Mouse (Mus musculus): Measurements from ENCODE around the gene Shank2.

Gene Shank2

DNA sequence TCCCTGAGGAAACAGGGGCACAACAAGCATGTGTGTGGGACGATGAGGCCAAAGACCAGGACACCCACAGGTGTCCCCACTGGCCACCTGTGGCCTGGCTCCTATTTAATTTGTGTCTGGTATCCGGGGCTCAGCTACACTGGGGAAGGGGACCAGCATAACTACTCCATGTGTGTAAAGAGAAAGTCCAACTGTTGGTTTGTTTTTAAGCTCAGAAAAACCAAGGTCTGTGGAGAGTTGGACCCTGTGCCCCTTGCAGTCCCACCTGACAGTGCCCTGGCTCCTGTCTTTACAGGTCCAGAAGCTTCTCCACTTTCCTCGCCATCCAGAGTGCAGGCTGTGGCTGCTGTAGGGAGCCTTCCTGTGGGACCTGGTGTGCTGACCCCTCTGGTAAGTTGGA is at the start of gene Shank2:
Shank2 (plus strand) TSS at position 301 of the 400 bp plus-strand sequence.
- no peak for DNase-seq (ENCODE audit: low read depth, low spot score)

GRCm38 (mm10) chr7:143952130-143952529 is 49.6 kb upstream of the Shank2 start:
- DNase-seq (ENCODE audit: low read depth, low spot score): no peak

DNA sequence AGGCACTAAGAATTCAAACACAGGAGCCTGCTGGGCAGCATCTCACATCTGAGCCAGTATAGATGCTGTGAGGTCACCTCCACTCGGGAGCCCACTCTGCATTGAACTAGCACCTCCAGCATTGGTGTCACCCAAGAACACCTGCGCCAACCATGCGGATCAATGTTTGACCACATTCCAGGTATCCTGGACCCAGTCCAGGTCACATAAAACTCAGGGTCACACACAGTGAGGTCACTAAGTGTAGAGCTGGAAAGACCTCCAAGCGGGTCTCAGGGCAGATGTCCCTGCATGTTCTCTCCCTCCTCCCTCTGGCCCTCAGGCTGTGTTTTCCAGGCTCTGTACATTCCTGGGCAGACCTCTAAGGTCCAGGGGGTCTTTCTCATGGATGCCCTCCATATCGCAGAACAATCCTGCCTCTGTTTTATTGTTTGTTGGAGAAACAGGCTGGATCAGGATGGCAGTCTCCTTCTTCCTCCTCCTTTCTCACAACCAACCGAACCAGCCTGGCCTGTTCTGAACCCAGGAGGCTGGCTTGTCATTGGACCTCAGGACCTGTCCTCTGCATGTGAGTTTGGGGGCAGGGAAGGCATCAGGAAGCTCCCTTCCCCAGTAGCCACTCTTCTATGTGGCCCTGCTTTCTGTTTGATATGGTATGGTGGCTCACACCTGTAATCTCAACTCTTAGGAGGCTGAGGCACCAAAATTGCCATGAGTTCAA is 45.0 kb upstream of the Shank2 start:
- DNase-seq (ENCODE audit: low read depth, low spot score): no peak

- DNase-seq (ENCODE audit: low read depth, low spot score): no peak
Observed at GRCm38 (mm10) chr7:143958030-143958565, 43.6 kb upstream of the Shank2 start.

DNA sequence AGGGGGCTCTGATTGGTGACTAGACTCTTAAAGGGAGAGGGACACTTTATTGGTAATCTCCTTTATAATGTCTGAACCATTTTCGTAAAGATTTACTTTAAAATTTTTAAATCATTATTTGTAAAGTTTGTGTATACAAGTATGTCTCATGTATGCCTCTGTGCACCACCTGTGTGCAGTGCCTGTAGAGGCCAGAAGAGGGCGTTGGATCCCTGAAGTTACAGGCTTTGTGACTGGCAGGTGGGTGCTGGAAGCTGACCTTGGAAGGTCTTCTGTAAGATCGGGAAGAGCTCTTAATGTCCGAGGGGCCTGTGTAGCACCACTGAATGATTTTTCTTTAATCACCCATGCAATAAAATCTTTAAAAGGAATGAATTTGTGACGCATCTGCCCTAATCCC is 37.9 kb upstream of the Shank2 start:
- no peak for DNase-seq (ENCODE audit: low read depth, low spot score)

GRCm38 (mm10) chr7:143966621-143967020 is 35.1 kb upstream of the Shank2 start:
- no peak for DNase-seq (ENCODE audit: low read depth, low spot score)

DNA sequence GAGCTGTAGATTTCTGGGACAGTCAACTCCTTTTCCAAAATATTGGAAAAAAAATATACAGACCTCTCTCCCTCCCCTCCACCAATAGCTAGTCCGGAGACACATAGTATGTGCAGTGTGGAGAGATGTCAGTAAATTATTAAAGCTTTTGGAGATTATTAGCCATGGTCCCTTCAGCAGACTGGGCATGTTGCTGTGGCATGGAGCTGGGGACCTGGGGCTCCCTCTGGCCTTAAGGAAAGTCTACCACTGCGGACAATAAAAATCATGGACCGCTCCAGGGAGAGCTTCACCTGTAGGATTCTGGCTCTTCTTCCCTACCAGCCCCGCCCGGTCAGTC is 24.3 kb upstream of the Shank2 start:
- DNase-seq (ENCODE audit: low read depth, low spot score): no peak

GRCm38 (mm10) chr7:143977831-143978682 is 23.7 kb upstream of the Shank2 start:
- no peak for DNase-seq (ENCODE audit: low read depth, low spot score)

DNA sequence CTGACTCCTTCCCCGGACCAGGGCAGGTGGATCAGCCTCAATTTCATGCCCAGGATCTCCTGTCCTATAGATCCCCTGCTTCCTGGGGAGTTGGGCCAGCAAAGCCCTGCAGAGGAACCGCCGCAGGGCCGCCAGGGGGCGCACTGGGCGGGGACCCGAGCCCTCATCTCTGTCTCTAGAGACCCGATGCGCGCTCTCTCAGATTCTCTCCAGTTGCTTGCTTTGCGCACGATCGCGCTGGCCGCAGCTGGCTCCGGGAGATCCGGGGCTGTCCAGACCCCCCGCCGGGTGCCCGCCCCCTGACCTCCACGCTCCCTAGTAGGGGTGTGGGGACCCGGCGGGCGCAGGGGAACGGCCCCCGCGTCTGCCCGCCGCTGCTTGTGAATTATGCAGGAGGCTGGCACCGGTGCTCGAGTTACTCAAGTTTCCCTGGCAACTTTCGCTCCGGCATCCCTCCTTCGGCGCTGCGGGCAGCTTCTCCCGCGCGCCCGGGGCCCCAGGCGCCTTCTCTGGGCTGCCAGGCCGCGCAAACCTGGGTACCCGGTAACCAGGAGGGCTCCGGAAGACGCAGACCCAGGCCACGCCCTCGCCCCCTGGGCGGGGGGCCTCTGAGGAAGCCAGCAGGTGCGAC is 22.9 kb upstream of the Shank2 start:
- peak; percentile 2 for DNase-seq (ENCODE audit: low read depth, low spot score)

DNA sequence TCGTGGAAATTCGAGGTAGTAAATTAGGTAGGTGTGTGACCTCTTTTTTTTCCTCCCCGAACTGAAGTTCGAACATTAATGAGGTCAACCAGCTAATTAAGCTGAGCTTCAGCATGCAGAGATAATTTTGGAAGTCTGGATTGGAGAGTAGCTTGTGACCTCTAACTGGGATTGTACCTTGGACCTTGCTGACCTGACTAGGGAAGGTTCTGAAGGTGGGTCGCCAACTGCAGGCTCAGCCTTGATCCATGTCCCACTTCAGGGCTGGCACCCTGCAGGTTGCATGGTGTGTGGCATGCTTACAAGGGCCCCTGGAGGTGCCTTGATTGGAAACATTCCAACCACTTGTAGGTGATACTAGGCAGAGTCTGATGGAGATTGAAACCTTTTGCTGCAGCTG is 21.7 kb upstream of the Shank2 start:
- no peak for DNase-seq (ENCODE audit: low read depth, low spot score)

DNA sequence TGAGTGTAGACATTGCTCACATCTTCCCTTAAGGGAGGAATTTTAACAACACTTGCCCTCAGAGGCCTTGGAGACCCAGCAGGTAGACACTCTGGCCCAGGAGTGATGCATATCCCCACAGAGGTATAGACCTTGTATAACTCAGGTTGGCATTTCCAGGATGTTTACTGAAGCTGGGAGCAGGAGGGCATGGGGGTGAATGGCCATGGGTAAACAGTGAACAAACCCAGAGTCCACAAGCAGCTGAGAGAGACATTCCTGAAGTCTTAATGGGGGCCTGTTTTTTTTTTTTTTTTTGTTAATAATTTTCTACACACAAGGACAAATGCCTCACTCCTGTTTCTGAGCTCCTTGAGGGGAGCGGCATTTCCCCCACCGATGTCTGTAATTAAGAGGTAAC is 15.4 kb upstream of the Shank2 start:
- DNase-seq (ENCODE audit: low read depth, low spot score): no peak

DNA sequence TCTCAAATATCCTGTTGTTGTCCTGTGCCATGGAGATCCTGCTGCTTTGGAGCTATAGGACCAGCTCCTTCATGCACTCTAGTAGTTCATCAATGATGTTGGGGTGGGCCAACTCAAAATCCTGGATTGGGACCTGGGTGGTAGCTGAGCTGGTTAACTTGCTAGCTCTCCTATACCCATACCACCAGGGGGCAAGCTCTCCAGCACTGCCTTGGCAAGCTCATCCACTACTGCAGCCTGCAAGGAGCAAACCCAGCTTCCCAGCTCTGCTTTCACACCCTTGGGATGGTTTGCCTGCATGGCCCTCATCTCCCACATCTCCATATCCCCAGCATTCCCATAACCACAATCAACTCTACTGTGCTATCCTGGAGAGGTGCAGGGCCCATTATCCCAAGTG is 10.6 kb upstream of the Shank2 start:
- no peak for DNase-seq (ENCODE audit: low read depth, low spot score)

- DNase-seq (ENCODE audit: low read depth, low spot score): no peak
Observed at GRCm38 (mm10) chr7:143999073-143999472, 2.7 kb upstream of the Shank2 start.

- no peak for DNase-seq (ENCODE audit: low read depth, low spot score)
Observed at GRCm38 (mm10) chr7:144003471-144003870, 1.7 kb downstream of the Shank2 start.

DNA sequence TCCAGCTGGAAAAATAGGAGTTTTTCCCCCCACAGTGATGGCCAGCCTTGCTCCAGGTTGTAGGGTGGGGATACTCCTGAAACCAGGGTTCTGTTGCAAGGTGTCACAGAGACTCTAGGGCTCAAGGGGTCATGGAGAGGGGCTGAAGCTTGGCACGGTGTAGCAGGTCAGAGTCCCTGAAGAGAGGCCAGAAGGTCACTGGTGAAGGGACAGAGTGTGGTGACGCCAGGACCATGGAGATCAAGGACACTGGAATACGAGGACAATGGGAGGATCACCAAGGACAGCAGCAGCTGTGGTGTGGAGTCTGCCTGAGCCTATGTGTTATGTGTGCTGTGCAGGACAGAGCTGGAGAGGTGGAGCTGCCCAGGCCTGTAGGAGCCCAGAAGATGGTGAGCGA is 6.4 kb downstream of the Shank2 start:
- DNase-seq (ENCODE audit: low read depth, low spot score): no peak

DNA sequence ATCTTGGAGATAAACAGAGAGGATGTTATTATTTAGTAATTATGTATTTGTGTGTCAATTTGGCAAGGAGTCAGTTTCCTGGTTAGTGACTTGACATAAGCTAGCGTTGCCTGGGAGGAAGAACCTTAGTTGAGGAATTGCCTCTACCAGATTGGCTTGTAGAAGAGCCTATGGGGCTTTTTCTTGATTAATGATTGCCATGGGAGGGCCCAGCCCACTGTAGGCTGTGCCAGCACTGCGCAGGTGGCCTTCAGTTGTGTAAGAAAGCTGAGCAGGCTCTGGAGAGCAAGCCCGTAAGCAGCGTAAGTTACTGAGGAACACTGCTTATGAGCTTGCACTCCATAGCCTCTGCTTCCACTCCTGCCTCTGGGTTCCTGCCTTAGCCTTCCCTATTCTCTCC is 7.3 kb downstream of the Shank2 start:
- no peak for DNase-seq (ENCODE audit: low read depth, low spot score)

DNA sequence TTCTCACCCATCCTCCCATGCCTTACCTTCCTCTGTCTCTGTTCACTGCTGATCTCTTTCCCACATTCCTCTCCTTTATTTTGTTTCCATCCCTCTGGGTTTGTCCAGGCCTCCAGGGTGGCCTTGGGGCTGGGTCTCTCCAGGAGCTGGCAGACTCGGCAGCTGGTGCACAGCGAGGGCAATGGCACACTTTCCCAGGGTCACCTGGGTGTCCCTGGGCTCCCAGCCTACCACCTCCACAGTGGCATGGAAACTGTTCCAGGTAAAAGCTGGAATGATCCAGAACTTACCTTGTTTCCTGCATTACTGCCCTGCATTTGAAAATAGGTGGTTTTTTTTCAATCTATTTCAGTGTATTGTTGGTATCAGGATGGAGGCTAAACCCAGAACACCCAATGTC is 12.8 kb downstream of the Shank2 start:
- DNase-seq (ENCODE audit: low read depth, low spot score): no peak

- DNase-seq (ENCODE audit: low read depth, low spot score): no peak
Observed at GRCm38 (mm10) chr7:144021801-144022200, 20.1 kb downstream of the Shank2 start.

GRCm38 (mm10) chr7:144022682-144023081 is 21.0 kb downstream of the Shank2 start:
- DNase-seq (ENCODE audit: low read depth, low spot score): no peak

GRCm38 (mm10) chr7:144023561-144023960 is 21.8 kb downstream of the Shank2 start:
- no peak for DNase-seq (ENCODE audit: low read depth, low spot score)

DNA sequence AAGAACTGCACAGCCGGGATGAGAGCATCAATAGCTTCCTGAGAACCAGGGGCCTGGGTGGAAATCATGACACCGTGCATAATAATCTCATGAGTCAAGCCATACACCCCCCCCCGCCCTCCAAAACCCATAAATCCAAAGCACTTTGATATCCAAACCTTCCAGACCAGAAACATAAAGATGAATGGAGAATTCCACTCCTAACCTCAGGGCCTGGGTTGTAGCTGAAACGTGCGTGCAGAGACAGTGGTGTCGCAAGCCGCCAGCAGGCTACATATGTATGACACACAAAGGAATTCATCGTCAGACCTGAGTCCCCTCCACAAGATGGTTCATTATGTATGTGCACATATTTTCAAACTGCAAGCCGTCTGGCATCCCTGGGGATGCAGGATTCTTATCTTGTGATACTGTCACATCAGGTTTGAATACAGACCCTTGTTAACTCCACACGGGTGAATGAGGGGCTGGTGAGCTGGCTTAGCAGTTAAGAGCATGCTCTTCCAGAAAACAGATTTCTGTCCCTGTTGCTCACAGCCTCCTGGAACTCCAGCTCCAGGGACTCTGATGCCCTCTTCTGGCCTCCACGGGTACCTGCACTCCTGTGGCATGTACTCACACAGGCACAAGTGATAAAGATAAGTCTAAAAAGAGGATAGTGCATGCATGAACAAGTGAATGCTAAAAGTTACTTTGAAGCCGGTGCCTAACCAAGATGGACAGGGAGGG is 24.5 kb downstream of the Shank2 start:
- DNase-seq (ENCODE audit: low read depth, low spot score): no peak

DNA sequence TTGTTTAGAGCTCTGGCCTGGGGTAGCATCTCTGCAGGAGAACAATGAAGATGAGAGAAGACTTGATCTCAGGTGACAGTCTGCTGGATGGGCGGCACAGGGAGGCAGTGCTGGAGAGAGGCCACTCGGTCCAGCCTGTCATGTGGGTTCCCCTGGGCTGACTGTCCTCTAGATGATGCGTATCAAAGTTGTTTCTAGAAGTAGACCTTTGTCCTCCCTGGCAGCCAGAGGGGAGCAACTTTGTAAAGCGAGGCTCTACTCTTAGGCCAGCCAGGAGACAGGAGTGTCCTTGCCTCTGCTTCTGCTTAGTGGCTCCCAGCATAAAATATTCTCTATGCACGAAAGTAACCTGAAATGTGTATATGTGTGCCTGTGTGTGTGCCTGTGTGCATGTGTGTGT is 27.5 kb downstream of the Shank2 start:
- no peak for DNase-seq (ENCODE audit: low read depth, low spot score)

Measured in telencephalon, adult 2 months (tissue).